Mouse (Mus musculus): ENCODE measurements around the gene Fgb.
A peak's percentile ranks its signal among the peaks of the same experiment; 100 is the strongest.

The Fgb gene

GRCm38 (mm10) chr3:83049680-83050079 lies at the start of gene Fgb:
Fgb (minus strand) TSS chr3:83049863.
- no peak for DNase-seq (ENCODE audit: low spot score in 2 of 2)

GRCm38 (mm10) chr3:83099139-83099538 lies 49.5 kb upstream of the Fgb start:
- DNase-seq (ENCODE audit: low spot score in 2 of 2) = no peak

GRCm38 (mm10) chr3:83098546-83099034 lies 48.9 kb upstream of the Fgb start:
- DNase-seq (ENCODE audit: low spot score in 2 of 2) = no peak

GRCm38 (mm10) chr3:83097586-83097985 lies 47.9 kb upstream of the Fgb start:
- no peak for DNase-seq (ENCODE audit: low spot score in 2 of 2)

- peak; percentile 17 to 62 for DNase-seq (ENCODE audit: low spot score in 2 of 2)
These were observed 30.9 kb upstream of the Fgb start for GRCm38 (mm10) chr3:83080567-83081055.

GRCm38 (mm10) chr3:83076563-83076962 lies 26.9 kb upstream of the Fgb start:
- DNase-seq (ENCODE audit: low spot score in 2 of 2) = no peak

GRCm38 (mm10) chr3:83070231-83070630 lies 20.6 kb upstream of the Fgb start:
- DNase-seq (ENCODE audit: low spot score in 2 of 2) = no peak

GRCm38 (mm10) chr3:83068869-83069268 lies 19.2 kb upstream of the Fgb start:
- no peak for DNase-seq (ENCODE audit: low spot score in 2 of 2)

GRCm38 (mm10) chr3:83067920-83068319 lies 18.3 kb upstream of the Fgb start:
- no peak for DNase-seq (ENCODE audit: low spot score in 2 of 2)

GRCm38 (mm10) chr3:83057046-83057445 lies 7.4 kb upstream of the Fgb start:
- DNase-seq (ENCODE audit: low spot score in 2 of 2) = no peak

- peak; percentile 99 for DNase-seq (ENCODE audit: low spot score in 2 of 2)
These were observed 5.8 kb upstream of the Fgb start, which contains the start of gene Plrg1 for GRCm38 (mm10) chr3:83055281-83056038. Plrg1 (plus strand) TSS chr3:83055522.

- no peak for DNase-seq (ENCODE audit: low spot score in 2 of 2)
These were observed 5.1 kb upstream of the Fgb start for GRCm38 (mm10) chr3:83054759-83055158.

GRCm38 (mm10) chr3:83053758-83054157 lies 4.1 kb upstream of the Fgb start:
- peak; percentile 16 to 18 for DNase-seq (ENCODE audit: low spot score in 2 of 2)

GRCm38 (mm10) chr3:83053126-83053525 lies 3.5 kb upstream of the Fgb start:
- DNase-seq (ENCODE audit: low spot score in 2 of 2) = no peak

- DNase-seq (ENCODE audit: low spot score in 2 of 2) = no peak
These were observed 2.4 kb upstream of the Fgb start for GRCm38 (mm10) chr3:83052102-83052501.

GRCm38 (mm10) chr3:83050661-83051060 lies 998 bp upstream of the Fgb start:
- DNase-seq (ENCODE audit: low spot score in 2 of 2) = no peak

- DNase-seq (ENCODE audit: low spot score in 2 of 2) = no peak
These were observed 3.0 kb downstream of the Fgb start for GRCm38 (mm10) chr3:83046649-83047048.

GRCm38 (mm10) chr3:83042451-83042850 lies 7.2 kb downstream of the Fgb start:
- no peak for DNase-seq (ENCODE audit: low spot score in 2 of 2)

GRCm38 (mm10) chr3:83039666-83040065 lies 10.0 kb downstream of the Fgb start:
- no peak for DNase-seq (ENCODE audit: low spot score in 2 of 2)

- DNase-seq (ENCODE audit: low spot score in 2 of 2) = no peak
These were observed 10.8 kb downstream of the Fgb start for GRCm38 (mm10) chr3:83038865-83039264.

GRCm38 (mm10) chr3:83033801-83034200 lies 15.9 kb downstream of the Fgb start:
- no peak for DNase-seq (ENCODE audit: low spot score in 2 of 2)

GRCm38 (mm10) chr3:83032746-83033308 lies 16.8 kb downstream of the Fgb start:
- no peak for DNase-seq (ENCODE audit: low spot score in 2 of 2)

- DNase-seq (ENCODE audit: low spot score in 2 of 2) = no peak
These were observed 19.3 kb downstream of the Fgb start for GRCm38 (mm10) chr3:83030331-83030730.
